Mouse (Mus musculus): Measurements from ENCODE around the gene Ctnnd1.

Ctnnd1 gene

DNA sequence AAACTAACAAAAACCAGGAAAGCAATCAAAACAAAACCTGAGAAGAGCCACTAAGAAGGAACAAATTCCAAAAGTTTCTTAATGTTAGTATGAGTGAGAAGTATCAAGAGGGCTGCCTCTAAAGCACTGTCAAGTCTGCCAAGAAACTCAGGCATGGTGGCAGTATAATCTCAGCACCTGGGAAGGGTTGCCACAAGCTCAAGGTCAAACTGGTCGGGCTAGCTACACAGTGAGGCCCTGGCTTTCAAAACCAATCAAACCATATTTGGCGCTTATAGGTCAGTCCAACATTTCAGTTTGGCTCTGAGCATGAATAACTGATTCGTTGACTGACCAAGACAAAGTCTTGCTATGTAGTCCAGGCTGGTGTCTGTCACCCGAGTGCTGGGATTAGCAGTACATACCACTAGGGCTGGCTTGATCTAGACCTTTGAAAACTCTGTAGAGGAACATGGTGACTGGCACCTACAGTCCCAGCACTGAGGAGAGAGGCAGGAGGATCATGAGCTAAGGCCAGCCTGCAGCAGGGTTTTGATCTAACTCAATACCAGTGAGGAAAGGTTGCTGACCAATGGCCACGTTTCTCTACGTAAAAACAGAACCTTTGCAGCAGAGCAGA lies 51.2 kb downstream of the Ctnnd1 start:
- no peak for DNase-seq

DNA sequence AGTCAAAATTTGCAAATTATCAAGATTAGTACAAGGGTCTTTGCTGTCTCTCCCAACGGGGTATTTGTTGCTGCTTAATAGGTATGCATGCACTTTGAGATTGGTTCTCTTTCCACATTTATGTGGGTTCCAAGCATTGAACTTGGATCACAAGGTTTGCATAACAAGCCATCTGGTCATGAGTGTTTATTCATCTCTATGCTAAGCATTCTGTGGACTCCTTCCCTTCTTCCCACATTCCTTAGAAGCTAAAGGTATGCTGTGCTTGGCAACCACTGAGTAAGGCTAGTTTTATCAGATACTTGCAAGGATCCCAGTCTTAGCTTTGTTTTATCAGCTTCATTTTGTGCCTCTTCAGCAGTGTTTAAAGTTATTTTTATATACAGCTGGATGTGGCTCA lies 53.4 kb downstream of the Ctnnd1 start:
- DNase-seq = no peak

DNA sequence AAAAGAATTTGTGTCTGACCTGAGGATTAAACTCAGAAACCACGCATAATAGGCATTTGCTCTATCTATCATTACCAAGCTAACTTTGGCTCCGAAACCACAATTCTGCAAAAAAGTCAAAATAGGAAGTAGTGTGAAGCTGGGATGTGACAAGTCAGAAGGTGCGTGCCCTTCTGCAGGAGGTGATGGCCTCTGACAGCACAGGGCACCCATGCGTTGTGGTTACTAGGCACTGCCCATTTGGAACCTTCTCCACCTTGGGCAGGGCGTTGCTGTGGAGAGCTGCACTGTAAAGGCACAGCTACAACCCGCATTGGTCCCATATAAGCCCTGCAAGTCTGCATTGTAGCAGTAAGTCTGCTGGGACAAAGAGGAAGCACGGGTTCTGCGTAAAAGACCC lies 57.8 kb downstream of the Ctnnd1 start:
- no peak for DNase-seq

GRCm38 (mm10) chr2:84585700-84586099 lies 64.9 kb downstream of the Ctnnd1 start:
- no peak for DNase-seq

GRCm38 (mm10) chr2:84582286-84582685 lies 68.3 kb downstream of the Ctnnd1 start:
- DNase-seq = no peak

DNA sequence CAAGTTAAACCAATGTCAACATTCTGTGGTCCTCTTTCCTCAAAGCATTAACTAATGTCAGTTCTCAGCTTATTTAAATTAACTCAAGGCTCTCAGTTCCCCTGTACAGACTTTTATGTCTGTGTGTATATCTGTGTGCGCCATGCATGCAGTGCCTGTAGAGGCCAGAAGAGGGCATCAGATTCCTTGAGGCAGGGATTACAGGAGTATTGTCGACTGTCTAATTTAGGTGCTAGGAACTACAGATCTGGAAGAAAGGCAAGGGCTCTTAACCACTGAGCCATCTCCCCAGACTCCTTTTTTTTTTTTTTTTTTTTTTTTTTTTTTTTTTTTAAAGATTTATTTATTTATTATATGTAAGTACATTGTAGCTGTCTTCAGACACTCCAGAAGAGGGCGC lies 69.4 kb downstream of the Ctnnd1 start:
- DNase-seq = peak; percentile 9 to 19

GRCm38 (mm10) chr2:84579311-84579710 lies 71.3 kb downstream of the Ctnnd1 start:
- no peak for DNase-seq

- DNase-seq = no peak
Measured at GRCm38 (mm10) chr2:84574130-84574529, 76.4 kb downstream of the Ctnnd1 start.

- peak; percentile 38 for DNase-seq
Measured at GRCm38 (mm10) chr2:84556888-84557514, 93.6 kb downstream of the Ctnnd1 start.

GRCm38 (mm10) chr2:84551390-84552100 lies 99.0 kb downstream of the Ctnnd1 start:
- DNase-seq = no peak

Measured in cerebellum, postnatal 10 days (tissue).